Mouse (Mus musculus): ENCODE results near the gene Smoc1. TPM values are rescaled to one million over a fixed set of nuclear protein-coding genes. Genes with fewer than 3 reads are reported as not detected.

Gene Smoc1
- polyA plus RNA-seq, 1 experiment: 4.4 TPM

DNA sequence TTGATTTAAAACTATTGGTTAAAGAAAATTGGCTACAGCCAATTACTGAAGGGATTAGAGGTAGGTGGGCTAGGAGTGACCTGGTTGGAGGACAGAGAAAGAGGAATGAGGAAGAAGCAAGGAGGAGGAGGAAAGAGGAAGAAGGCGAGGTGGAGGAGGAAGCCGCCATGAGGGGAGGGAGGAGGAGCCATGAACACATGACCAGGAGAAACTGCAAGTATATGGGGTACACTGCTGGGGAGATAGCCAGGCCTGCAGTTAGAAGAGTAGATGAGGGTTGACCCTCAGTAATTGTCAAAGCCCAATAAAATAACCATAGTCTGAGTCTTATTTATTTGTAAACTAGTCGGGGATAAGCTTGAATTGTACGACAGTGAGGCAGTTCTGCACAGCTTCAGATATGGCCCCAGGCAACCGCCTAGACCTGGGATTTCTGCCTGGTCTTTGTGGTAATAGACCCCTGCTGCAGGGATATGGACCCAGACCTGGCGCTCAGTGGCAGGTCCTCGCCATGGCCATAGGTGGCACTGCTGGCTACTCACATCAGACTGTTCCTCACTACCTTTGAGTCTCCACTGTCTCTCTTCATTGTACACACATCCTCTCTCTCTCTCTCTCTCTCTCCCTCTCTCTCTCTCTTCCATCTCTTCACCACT lies 7.2 kb upstream of the Smoc1 start:
- Histone ChIP-seq H3K36me3 (ENCODE audit: control insufficient read depth, insufficient read depth, low read length) (no peaks in the 10 kb centered on the region), H3K4me3 (ENCODE audit: low read depth, low read length) (peak overlapping the region; percentile 23), H3K27me3 (ENCODE audit: control insufficient read depth, insufficient read depth, low read length) (no peaks in the 10 kb centered on the region; the same call in 1 of the 2 replicates), H3K4me1 (ENCODE audit: control insufficient read depth, insufficient read depth, insufficient read length, low read length) (no peaks in the 10 kb centered on the region), H3K27ac (ENCODE audit: insufficient read depth, low read depth, low read length) (no peak overlapping the region)
- TF ChIP-seq CTCF (IDR thresholded peaks at IDR 0.05; ENCODE audit: extremely low read depth, insufficient read length, insufficient replicate concordance, low read depth, low read length): no peak
- no peak for TF ChIP-seq POLR2A (IDR thresholded peaks at IDR 0.05; ENCODE audit: low read depth, low read length)
- WGBS: 84% methylated on average over 7 of the region's 7 CpGs

DNA sequence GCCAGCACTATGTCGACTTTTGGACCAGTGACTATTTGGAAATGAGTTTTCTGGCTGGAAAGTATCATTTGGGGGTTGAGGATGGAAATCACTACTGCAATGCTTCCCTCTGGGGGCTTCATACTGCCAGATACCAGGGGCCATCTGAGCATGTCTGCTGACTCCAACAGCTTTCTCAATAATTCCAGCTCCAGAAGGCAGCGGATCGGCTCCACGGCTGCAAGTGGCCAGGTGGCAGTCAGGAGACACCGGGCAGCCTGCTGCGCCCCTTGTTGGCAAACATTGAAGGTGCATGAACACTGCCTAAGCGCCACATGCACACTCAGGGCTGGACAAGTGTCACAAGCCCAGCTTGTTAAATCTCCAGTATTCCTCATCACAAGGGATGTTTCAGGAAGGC lies 2.2 kb upstream of the Smoc1 start:
- 90% methylated on average over 7 of the region's 7 CpGs for WGBS
- Histone ChIP-seq H3K27ac (ENCODE audit: insufficient read depth, low read depth, low read length) (no peak overlapping the region), H3K27me3 (ENCODE audit: control insufficient read depth, insufficient read depth, low read length) (peaks cover 26% of the 10 kb centered on the region), H3K36me3 (ENCODE audit: control insufficient read depth, insufficient read depth, low read length) (no peaks in the 10 kb centered on the region), H3K4me1 (ENCODE audit: control insufficient read depth, insufficient read depth, insufficient read length, low read length) (no peaks in the 10 kb centered on the region), H3K4me3 (ENCODE audit: low read depth, low read length) (no peak overlapping the region)
- TF ChIP-seq CTCF (IDR thresholded peaks at IDR 0.05; ENCODE audit: extremely low read depth, insufficient read length, insufficient replicate concordance, low read depth, low read length) (no peak), POLR2A (IDR thresholded peaks at IDR 0.05; ENCODE audit: low read depth, low read length) (no peak)

DNA sequence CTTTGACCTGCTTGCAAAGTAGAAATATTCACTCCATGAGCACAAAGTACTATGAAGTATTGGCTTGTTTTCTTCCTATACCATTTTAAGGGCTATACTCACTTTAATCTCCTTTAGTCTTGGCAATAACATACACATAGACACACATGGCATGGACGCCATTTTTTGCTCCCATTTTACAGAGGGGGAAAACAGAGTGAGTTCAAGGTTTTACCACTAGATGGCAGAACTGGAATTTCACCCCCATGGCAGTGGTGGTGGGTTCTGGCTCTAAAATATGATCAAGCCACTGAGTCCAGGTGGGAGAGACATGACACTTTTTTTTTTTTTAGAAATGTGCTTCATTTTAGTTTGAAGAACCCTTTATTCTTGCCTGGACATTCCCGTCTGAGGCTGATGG lies 1.6 kb upstream of the Smoc1 start:
- 64% methylated on average over 2 of the region's 2 CpGs for WGBS
- peaks cover 26% of the 10 kb centered on the region for H3K27me3 ChIP-seq (ENCODE audit: control insufficient read depth, insufficient read depth, low read length)
- TF ChIP-seq CTCF (IDR thresholded peaks at IDR 0.05; ENCODE audit: extremely low read depth, insufficient read length, insufficient replicate concordance, low read depth, low read length) (no peak), POLR2A (IDR thresholded peaks at IDR 0.05; ENCODE audit: low read depth, low read length) (no peak)
- no peaks in the 10 kb centered on the region for H3K36me3 ChIP-seq (ENCODE audit: control insufficient read depth, insufficient read depth, low read length)
- H3K27ac ChIP-seq (ENCODE audit: insufficient read depth, low read depth, low read length): no peak overlapping the region
- no peak overlapping the region for H3K4me3 ChIP-seq (ENCODE audit: low read depth, low read length)
- H3K4me1 ChIP-seq (ENCODE audit: control insufficient read depth, insufficient read depth, insufficient read length, low read length): no peaks in the 10 kb centered on the region

DNA sequence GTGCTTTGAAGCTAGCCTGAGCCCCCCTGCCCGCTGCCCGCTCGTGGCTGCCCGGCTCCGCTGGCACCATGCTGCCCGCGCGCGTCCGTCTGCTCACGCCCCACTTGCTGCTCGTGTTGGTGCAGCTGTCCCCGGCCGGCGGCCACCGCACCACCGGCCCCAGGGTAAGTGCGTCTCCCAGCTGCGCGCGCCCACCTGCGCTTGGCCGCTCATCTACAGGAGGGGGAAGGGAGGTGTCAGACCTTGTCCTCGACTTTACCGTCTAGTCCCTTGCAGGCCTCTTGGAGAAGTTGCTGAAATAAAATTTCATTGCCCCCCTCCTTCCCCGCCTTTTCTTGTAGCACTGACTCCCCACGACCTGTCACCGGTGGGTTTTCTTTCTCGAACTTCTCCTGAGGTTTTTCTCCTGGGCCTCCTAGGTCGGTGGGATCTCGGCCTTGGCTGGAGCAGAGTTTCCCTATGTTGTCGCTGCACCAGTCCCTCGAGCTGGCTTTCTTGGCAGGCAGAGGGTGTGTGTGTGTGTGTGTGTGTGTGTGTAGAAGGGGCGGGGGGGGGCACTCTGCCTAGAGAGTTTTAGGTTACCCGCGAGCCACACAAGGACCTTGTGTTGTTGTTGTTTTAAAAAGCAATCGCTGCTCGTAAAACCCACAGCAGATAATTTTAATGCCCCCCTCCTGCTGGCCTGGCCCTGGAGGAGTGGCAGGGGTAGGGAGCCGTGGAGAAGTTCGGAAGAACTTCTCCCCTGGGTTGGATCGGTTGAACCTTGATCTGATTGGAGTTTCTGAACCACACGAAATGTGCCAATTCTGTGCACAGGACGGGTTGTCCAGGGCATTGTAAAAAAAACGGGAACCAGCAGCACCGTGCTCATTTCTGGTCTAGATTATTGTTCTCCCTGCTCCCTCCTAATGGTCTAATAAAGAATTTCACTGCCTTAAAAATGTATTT lies 661 bp downstream of the Smoc1 start:
- Histone ChIP-seq H3K36me3 (ENCODE audit: control insufficient read depth, insufficient read depth, low read length) (no peaks in the 10 kb centered on the region), H3K27ac (ENCODE audit: insufficient read depth, low read depth, low read length) (no peak overlapping the region), H3K4me1 (ENCODE audit: control insufficient read depth, insufficient read depth, insufficient read length, low read length) (no peaks in the 10 kb centered on the region), H3K27me3 (ENCODE audit: control insufficient read depth, insufficient read depth, low read length) (peaks cover 26% of the 10 kb centered on the region), H3K4me3 (ENCODE audit: low read depth, low read length) (peak overlapping the region; percentile 38)
- 5% methylated on average over 45 of the region's 45 CpGs for WGBS
- TF ChIP-seq CTCF (IDR thresholded peaks at IDR 0.05; ENCODE audit: extremely low read depth, insufficient read length, insufficient replicate concordance, low read depth, low read length): no peak
- TF ChIP-seq POLR2A (IDR thresholded peaks at IDR 0.05; ENCODE audit: low read depth, low read length): no peak

DNA sequence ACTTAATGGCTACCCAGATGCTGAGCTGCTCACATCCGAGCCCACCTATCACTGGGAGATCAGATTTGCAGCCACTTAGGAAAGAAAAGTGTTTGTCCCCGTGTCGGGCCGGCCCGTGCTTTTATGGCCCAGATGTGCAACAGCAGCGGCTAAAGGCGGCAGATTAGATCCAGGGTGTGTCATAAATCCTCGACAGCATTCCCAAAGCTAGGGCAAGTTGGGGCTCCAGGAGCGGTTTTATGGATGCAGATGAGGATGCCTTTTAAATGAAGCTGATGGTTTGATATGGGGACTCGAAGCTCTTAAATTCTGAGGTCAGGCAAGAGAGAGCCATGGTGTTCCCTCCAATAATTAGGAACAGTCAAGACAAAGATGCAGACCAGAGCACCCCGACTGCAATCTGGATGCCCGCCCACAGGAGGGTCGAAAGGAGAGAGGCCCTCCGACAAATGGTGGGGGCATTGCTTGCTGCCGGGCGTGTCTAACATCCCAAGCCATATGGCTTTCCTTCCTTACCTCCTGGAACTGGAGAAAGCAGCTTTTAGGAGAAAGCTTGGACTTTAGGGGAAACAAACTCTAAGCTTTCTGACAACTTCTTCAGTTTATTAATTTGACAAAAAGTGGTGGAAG lies 1.8 kb downstream of the Smoc1 start:
- no peaks in the 10 kb centered on the region for H3K36me3 ChIP-seq (ENCODE audit: control insufficient read depth, insufficient read depth, low read length)
- no peak for TF ChIP-seq POLR2A (IDR thresholded peaks at IDR 0.05; ENCODE audit: low read depth, low read length)
- no peak for TF ChIP-seq CTCF (IDR thresholded peaks at IDR 0.05; ENCODE audit: extremely low read depth, insufficient read length, insufficient replicate concordance, low read depth, low read length)
- no peak overlapping the region for H3K4me3 ChIP-seq (ENCODE audit: low read depth, low read length)
- 21% methylated on average over 16 of the region's 16 CpGs for WGBS
- no peak overlapping the region for H3K27ac ChIP-seq (ENCODE audit: insufficient read depth, low read depth, low read length)
- no peaks in the 10 kb centered on the region for H3K4me1 ChIP-seq (ENCODE audit: control insufficient read depth, insufficient read depth, insufficient read length, low read length)
- H3K27me3 ChIP-seq (ENCODE audit: control insufficient read depth, insufficient read depth, low read length): peaks cover 26% of the 10 kb centered on the region

DNA sequence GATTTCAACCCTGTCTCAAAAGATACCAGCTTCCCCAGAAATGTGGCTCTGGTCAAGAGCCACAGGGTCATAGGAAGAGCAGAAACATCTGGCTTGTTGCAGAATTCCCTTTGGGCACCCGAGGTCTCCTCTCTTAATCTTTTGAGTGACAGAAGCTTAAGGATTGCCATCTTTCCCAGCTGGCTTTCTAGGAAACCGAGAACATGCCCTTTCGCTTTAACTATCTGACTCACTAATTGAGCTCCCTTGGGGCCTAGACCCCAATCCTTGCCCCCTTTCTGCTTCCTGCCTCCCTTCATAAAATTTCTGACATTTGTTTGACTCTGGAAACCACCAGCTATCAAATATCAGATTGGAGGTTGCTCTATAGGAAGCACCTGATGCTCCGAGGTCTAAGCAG lies 3.1 kb downstream of the Smoc1 start:
- Histone ChIP-seq H3K27ac (ENCODE audit: insufficient read depth, low read depth, low read length) (no peak overlapping the region), H3K4me1 (ENCODE audit: control insufficient read depth, insufficient read depth, insufficient read length, low read length) (no peaks in the 10 kb centered on the region), H3K27me3 (ENCODE audit: control insufficient read depth, insufficient read depth, low read length) (peaks cover 26% of the 10 kb centered on the region), H3K4me3 (ENCODE audit: low read depth, low read length) (no peak overlapping the region), H3K36me3 (ENCODE audit: control insufficient read depth, insufficient read depth, low read length) (no peaks in the 10 kb centered on the region)
- TF ChIP-seq POLR2A (IDR thresholded peaks at IDR 0.05; ENCODE audit: low read depth, low read length): no peak
- no peak for TF ChIP-seq CTCF (IDR thresholded peaks at IDR 0.05; ENCODE audit: extremely low read depth, insufficient read length, insufficient replicate concordance, low read depth, low read length)
- WGBS: 69% methylated on average over 4 of the region's 4 CpGs

DNA sequence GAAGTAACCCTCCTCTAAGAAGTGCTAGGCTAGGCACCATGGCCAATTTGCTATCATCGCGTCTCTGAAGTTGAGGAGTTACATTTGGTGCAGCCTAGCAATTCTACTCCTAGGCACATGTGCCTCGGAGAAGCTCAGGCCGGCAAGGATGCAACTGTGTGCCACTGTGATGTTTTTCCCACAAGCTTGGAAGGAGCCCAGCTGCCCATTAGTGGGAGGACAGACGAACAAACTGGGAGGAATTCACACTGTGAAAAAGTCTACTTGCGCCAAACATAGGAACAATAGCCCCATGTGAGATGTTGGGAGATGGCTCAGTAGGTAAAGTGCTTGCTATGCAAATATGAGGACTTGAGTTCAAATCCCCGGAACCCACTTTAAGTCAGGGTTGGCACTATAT lies 5.0 kb downstream of the Smoc1 start:
- 88% methylated on average over 7 of the region's 7 CpGs for WGBS
- peaks cover 16% of the 10 kb centered on the region for H3K27me3 ChIP-seq (ENCODE audit: control insufficient read depth, insufficient read depth, low read length)
- no peak for TF ChIP-seq POLR2A (IDR thresholded peaks at IDR 0.05; ENCODE audit: low read depth, low read length)
- no peak for TF ChIP-seq CTCF (IDR thresholded peaks at IDR 0.05; ENCODE audit: extremely low read depth, insufficient read length, insufficient replicate concordance, low read depth, low read length)
- H3K4me1 ChIP-seq (ENCODE audit: control insufficient read depth, insufficient read depth, insufficient read length, low read length): no peaks in the 10 kb centered on the region
- H3K4me3 ChIP-seq (ENCODE audit: low read depth, low read length): no peak overlapping the region
- no peak overlapping the region for H3K27ac ChIP-seq (ENCODE audit: insufficient read depth, low read depth, low read length)
- H3K36me3 ChIP-seq (ENCODE audit: control insufficient read depth, insufficient read depth, low read length): no peaks in the 10 kb centered on the region
